Mouse (Mus musculus) stomach, embryonic 15.5 days (tissue): ENCODE results near the gene Lmbr1. TPM values are rescaled to one million over a fixed set of nuclear protein-coding genes. Genes with fewer than 3 reads are reported as not detected.

Experiments
- ATAC-seq: fragments of 200-750 bp; cut with Nextera tagmentation; 2 replicates; pipeline ENCODE4 v1.8.0; 2017; ENCODE audit warnings: low read depth, moderate number of reproducible peaks, moderate TSS enrichment; ENCODE audit not compliant: insufficient read depth, low FRiP score
- H3K27ac ChIP-seq: fragments of 300-500 bp; sonication (generic); 2 replicates; pipeline ENCODE4 v1.5.1; 2015; ENCODE audit warnings: mild to moderate bottlenecking, inconsistent platforms
- H3K27me3 ChIP-seq: fragments of 300-500 bp; sonication (generic); replicated peaks from 2 replicates; pipeline ENCODE4 v1.6.1; 2015; ENCODE audit warnings: inconsistent platforms
- H3K36me3 ChIP-seq: fragments of 300-500 bp; sonication (generic); 2 replicates; pipeline ENCODE4 v1.6.1; 2015; ENCODE audit warnings: inconsistent platforms
- H3K4me1 ChIP-seq: fragments of 300-500 bp; sonication (generic); 2 replicates; pipeline ENCODE4 v1.6.1; 2015; ENCODE audit warnings: inconsistent platforms
- H3K4me2 ChIP-seq: fragments of 300-500 bp; sonication (generic); 2 replicates; pipeline ENCODE4 v1.6.1; 2015; ENCODE audit warnings: mild to moderate bottlenecking, inconsistent platforms
- H3K4me3 ChIP-seq: fragments of 300-500 bp; sonication (generic); replicated peaks from 2 replicates; pipeline ENCODE4 v1.5.1; 2015; ENCODE audit warnings: inconsistent platforms
- H3K9ac ChIP-seq: fragments of 300-500 bp; sonication (generic); 2 replicates; pipeline ENCODE4 v1.6.1; 2015; ENCODE audit warnings: inconsistent platforms
- H3K9me3 ChIP-seq: fragments of 300-500 bp; sonication (generic); 2 replicates; pipeline ENCODE4 v1.6.1; 2016; ENCODE audit warnings: inconsistent platforms
- WGBS: fragments of 180-500 bp; shearing (Covaris S2); methylation state at CpG from one replicate; pipeline ENCODE4 v1.1.7; 2015; 5-methylcytosine and 5-hydroxymethylcytosine counted together
- microRNA-seq: library from miRNA; unstranded; fragments of <30 nt; microRNA quantifications from one replicate; pipeline ENCODE4, GENCODE M21; 2016
- polyA plus RNA-seq: library from polyadenylated mRNA; unstranded; fragments of >200 nt; fragmentation: Nextera tagmentation; extraction: Ambion mirVana; gene quantifications from 2 replicates; pipeline ENCODE4 v1.2.1, GENCODE M21; 2015

Lmbr1 gene
- polyA plus RNA-seq, 1 experiment from 2014 or later, result 10.9 TPM

DNA sequence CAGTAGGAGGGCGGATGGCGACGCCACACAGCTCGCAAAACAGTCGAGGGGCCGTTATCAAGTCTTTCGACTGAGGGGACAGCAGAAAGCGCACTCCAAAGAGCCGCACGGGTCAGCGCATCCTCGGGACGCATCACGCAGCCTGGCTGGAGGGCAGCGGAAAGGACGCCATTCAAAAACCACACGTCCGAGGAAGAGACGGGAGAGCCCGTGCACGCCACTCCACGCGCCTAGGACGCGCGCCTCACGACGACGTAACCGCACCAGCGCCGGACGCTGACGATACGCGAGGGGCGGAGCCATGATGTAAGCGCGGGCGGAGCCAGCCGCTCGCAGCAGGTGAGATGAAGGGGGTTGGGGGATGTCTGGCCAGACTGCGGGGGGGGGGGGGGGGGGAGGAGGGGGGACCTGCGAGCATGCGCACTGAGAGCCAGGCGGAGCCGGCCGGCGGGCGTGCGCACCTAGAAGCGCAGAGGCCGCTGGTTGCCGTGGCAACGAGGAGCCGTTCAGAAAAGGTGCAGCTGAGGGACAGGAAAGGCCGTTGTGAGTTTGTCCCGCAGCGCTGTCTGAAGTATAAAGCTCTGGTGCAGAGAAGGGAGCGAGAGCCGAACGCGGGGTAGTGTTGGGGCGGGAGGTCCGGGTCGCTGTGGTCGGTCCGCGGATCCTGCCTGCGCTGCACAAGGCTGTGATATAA, 182.5 kb downstream of the Lmbr1 start, which contains the start of gene Rnf32:
Gene Rnf32, plus strand, starts transcription at position 423 of the 694 bp plus-strand sequence.
- Histone ChIP-seq H3K4me2 (peak within 1 kb of the TSS; percentile 80), H3K9ac (peak within 1 kb of the TSS; percentile 53; the same call in 1 of the 2 replicates), H3K27ac (peak within 1 kb of the TSS; percentile 81), H3K36me3 (no peaks in the 10 kb centered on the region), H3K4me1 (no peaks in the 10 kb centered on the region), H3K4me3 (peak within 1 kb of the TSS; percentile 62), H3K27me3 (no peaks in the 10 kb centered on the region), H3K9me3 (no peaks in the 10 kb centered on the region)
- ATAC-seq, result peak; percentile 94
- WGBS, result under 1% methylated on average over 63 of the region's 70 CpGs

DNA sequence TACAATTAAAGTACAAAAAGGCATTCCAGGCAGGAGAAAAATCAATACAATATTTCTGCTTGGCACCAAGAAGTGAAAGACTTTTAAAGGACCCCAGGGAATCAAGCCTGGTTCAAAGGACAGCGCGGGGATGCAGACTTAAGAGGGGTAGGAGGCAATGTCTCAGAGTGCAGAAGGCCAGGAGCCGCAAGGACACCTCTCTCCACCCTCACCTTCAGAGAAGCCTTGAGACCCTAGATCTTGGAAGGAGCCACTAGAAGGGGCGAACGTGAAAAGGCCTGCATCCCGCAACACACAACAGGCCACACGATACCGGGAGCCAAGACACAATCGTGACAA, 183.0 kb downstream of the Lmbr1 start:
- no peaks in the 10 kb centered on the region for H3K4me1 ChIP-seq
- WGBS, result 7% methylated on average over 9 of the region's 9 CpGs
- H3K4me2 ChIP-seq, result peak overlapping the region; percentile 80
- no peaks in the 10 kb centered on the region for H3K9me3 ChIP-seq
- peak overlapping the region; percentile 53; the same call in 1 of the 2 replicates for H3K9ac ChIP-seq
- no peaks in the 10 kb centered on the region for H3K27me3 ChIP-seq
- peak overlapping the region; percentile 62 for H3K4me3 ChIP-seq
- H3K36me3 ChIP-seq, result no peaks in the 10 kb centered on the region
- H3K27ac ChIP-seq, result peak overlapping the region; percentile 81
- no peak for ATAC-seq

DNA sequence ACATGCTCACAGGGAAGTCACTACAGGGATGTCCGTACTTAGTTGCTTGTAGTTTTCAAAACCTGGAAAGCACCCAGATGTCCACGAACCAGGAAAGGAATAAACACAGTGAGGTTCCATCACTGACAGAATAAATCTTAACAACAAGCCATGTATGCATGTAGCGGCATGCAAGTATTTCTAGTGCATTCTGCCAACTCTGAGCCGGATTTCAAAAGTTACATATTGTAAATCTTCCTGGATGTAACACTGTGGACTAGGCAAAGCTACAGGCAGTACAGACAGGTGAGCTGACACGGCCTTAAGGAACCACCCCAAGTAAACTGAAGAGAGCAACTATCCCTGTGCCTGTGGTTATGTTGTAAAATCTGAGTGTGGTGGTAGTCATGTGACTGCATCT, 191.4 kb downstream of the Lmbr1 start:
- no peaks in the 10 kb centered on the region for H3K36me3 ChIP-seq
- H3K4me2 ChIP-seq, result no peak overlapping the region
- WGBS, result 51% methylated on average over 5 of the region's 5 CpGs
- H3K4me3 ChIP-seq, result no peak overlapping the region
- no peak for ATAC-seq
- no peaks in the 10 kb centered on the region for H3K9me3 ChIP-seq
- H3K4me1 ChIP-seq, result no peaks in the 10 kb centered on the region
- H3K27me3 ChIP-seq, result no peaks in the 10 kb centered on the region
- H3K9ac ChIP-seq, result no peak overlapping the region
- no peak overlapping the region for H3K27ac ChIP-seq

Small RNA genes within 50 kb of the gene (microRNA-seq; reads per million reads assigned to microRNA genes)
- gene Gm23801, result not detected

Other genes with a start within 250 kb of the Lmbr1 start
- gene Rnf32, start 182.4 kb downstream of the Lmbr1 start, polyA plus RNA-seq, result 7.8 and 8.2 TPM in 2 replicates
- 22.8 and 29.5 TPM in 2 replicates for gene Nom1, start 56.3 kb upstream of the Lmbr1 start, polyA plus RNA-seq
- 2.2 and 3.1 TPM in 2 replicates for gene Mnx1, start 100.1 kb upstream of the Lmbr1 start, polyA plus RNA-seq
- gene Ube3c, start 190.9 kb upstream of the Lmbr1 start, polyA plus RNA-seq, result 27.8 and 29.7 TPM in 2 replicates